Mouse (Mus musculus): ENCODE measurements around the gene Agap1.

DNA sequence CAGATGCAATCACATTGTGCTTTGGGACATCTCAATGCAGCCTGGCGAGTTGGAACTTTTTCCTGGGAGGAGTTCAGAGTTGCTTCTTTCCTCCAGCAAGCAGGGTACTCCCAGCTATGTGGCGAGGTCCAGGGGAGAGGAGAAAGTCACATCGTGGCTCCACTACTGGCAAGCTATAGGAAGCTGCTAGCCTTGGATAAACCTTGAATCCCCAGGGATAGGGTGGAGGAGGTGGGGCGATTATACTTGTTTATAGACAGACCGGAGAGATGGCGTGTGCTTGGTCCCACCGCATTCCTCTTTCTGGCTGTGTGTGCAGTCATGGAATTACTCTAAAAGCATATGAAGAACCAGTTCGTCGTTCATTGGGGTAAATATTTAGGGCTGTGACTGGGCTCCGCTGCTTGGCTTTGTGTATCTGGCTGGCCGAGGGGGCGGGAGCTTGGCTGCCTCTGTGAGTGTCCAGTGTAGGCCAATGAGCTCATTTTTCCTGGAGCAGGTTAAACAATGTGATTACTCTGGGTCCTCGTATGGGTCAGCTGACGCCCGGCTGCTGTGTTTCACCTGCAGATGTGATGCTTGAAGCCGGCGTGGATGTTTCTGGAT, 74.2 kb downstream of the Agap1 start:
- TF ChIP-seq CTCF (IDR thresholded peaks at IDR 0.05; ENCODE audit: extremely low read depth, insufficient read depth, low read length) (no peak), POLR2A (IDR thresholded peaks at IDR 0.05; ENCODE audit: extremely low read depth, insufficient read depth, low read length) (no peak)

Measured in cortical plate, adult 2 months (tissue).